Mouse (Mus musculus) ES-E14 (cell line): ENCODE measurements around the gene Ptpn1. TPM values are rescaled to one million over a fixed set of nuclear protein-coding genes. Genes with fewer than 3 reads are reported as not detected.
A peak's percentile ranks its signal among the peaks of the same experiment; 100 is the strongest.

Experiments
- DNase-seq: peaks from one replicate; pipeline ENCODE4 v3.0.0-alpha.2; 2013; ENCODE audit warnings: low read depth, low spot score
- H3K27ac ChIP-seq: 2 replicates; pipeline ENCODE4 v1.5.1; 2012; ENCODE audit warnings: low read depth, mild to moderate bottlenecking, low read length, moderate library complexity, mixed read lengths; ENCODE audit not compliant: poor library complexity, insufficient read depth, severe bottlenecking
- H3K36me3 ChIP-seq: 2 replicates; pipeline ENCODE4 v1.6.1; 2012; ENCODE audit warnings: mild to moderate bottlenecking, low read length, moderate library complexity, mixed read lengths; ENCODE audit not compliant: control insufficient read depth, poor library complexity, insufficient read depth, severe bottlenecking
- H3K4me1 ChIP-seq, 2 experiments: fragments of 150-350 bp in 1 of 2; sonication (generic) in 1 of 2; 2 replicates each; pipeline ENCODE4 v1.6.1; 2012; ENCODE audit warnings: low read length in 2 of 2, mild to moderate bottlenecking in 1 of 2, mixed read lengths in 1 of 2; ENCODE audit not compliant: control insufficient read depth in 2 of 2, insufficient read depth in 2 of 2, poor library complexity in 1 of 2
- H3K4me3 ChIP-seq, 2 experiments: fragments of 150-350 bp in 1 of 2; sonication (generic) in 1 of 2; 2 replicates each; pipeline ENCODE4 v1.5.1; 2012; ENCODE audit warnings: low read length in 2 of 2, low read depth in 1 of 2, mild to moderate bottlenecking in 1 of 2, mixed read lengths in 1 of 2; ENCODE audit not compliant: insufficient read depth in 1 of 2, poor library complexity in 1 of 2, severe bottlenecking in 1 of 2
- H3K9ac ChIP-seq: 2 replicates; pipeline ENCODE4 v1.6.1; 2012; ENCODE audit warnings: low read depth, mild to moderate bottlenecking, low read length, mixed read lengths; ENCODE audit not compliant: poor library complexity, insufficient read depth, severe bottlenecking
- H3K9me3 ChIP-seq: fragments of 150-350 bp; sonication (generic); 2 replicates; pipeline ENCODE4 v1.6.1; 2012; ENCODE audit warnings: low read depth, mild to moderate bottlenecking, low read length; ENCODE audit not compliant: control insufficient read depth, insufficient read depth
- CHD2 ChIP-seq: IDR thresholded peaks from 2 replicates; pipeline ENCODE4 v1.6.1; 2014; ENCODE audit warnings: mild to moderate bottlenecking, low read depth, low read length, inconsistent platforms
- HCFC1 ChIP-seq: IDR thresholded peaks from 2 replicates; pipeline ENCODE4 v1.6.1; 2012; ENCODE audit warnings: low read length, inconsistent platforms, borderline replicate concordance; ENCODE audit not compliant: insufficient read depth
- MAFK ChIP-seq: IDR thresholded peaks from 2 replicates; pipeline ENCODE4 v1.6.1; 2014; ENCODE audit warnings: mild to moderate bottlenecking, low read depth, low read length, inconsistent platforms; ENCODE audit not compliant: insufficient read depth
- ZC3H11A ChIP-seq: IDR thresholded peaks from 2 replicates; pipeline ENCODE4 v1.6.1; 2012; ENCODE audit warnings: low read depth, mild to moderate bottlenecking, inconsistent platforms, low read length, borderline replicate concordance
- ZNF384 ChIP-seq: IDR thresholded peaks from 2 replicates; pipeline ENCODE4 v1.6.1; 2012; ENCODE audit warnings: low read depth, low read length, inconsistent platforms
- in situ Hi-C, 2 experiments: fragments of 600-800 bp; cut with MboI; formaldehyde crosslinking; loops; one replicate each; pipeline ENCODE4 v1.15.1; 2025; ENCODE audit warnings: low sequenced_read_pairs in 2 of 2, inconsistent platforms in 1 of 2; ENCODE audit not compliant: unreplicated experiment in 2 of 2
- total RNA-seq: library from RNA; depleted of rRNA; stranded (reverse); fragments of 300-350 nt; gene quantifications from 2 replicates; pipeline ENCODE4 v1.2.3, GENCODE M21; 2012

The Ptpn1 gene
- total RNA-seq, 1 experiment, result 39.9 TPM

GRCm38 (mm10) chr2:167924011-167924410 lies 7.8 kb upstream of the Ptpn1 start:
- TF ChIP-seq HCFC1 (no peak), MAFK (no peak), ZC3H11A (no peak), CHD2 (no peak), ZNF384 (no peak)
- H3K4me3 ChIP-seq, result no peak overlapping the region
- in situ Hi-C loops, result no loop called here

GRCm38 (mm10) chr2:167924803-167925604 lies 6.9 kb upstream of the Ptpn1 start:
- in situ Hi-C loops, result no loop called here
- peak overlapping the region; percentile 48 to 62 for H3K4me3 ChIP-seq
- no peak overlapping the region for H3K27ac ChIP-seq
- peaks cover 2% of the 10 kb centered on the region; the same call in 1 of the 2 replicates for H3K36me3 ChIP-seq
- no peaks in the 10 kb centered on the region for H3K4me1 ChIP-seq
- no peak for DNase-seq
- no peak for TF ChIP-seq ZC3H11A
- no peak for TF ChIP-seq ZNF384
- H3K9ac ChIP-seq, result peak overlapping the region; percentile 64
- H3K9me3 ChIP-seq, result peaks cover 9% of the 10 kb centered on the region

More at GRCm38 (mm10) chr2:167924011-167924410, 7.8 kb upstream of the Ptpn1 start:
- no peak for DNase-seq
- peaks cover 2% of the 10 kb centered on the region; the same call in 1 of the 2 replicates for H3K36me3 ChIP-seq
- H3K9ac ChIP-seq, result no peak overlapping the region
- no peak overlapping the region for H3K27ac ChIP-seq
- H3K4me1 ChIP-seq, result no peaks in the 10 kb centered on the region
- H3K9me3 ChIP-seq, result peaks cover 7% of the 10 kb centered on the region

- H3K9me3 ChIP-seq, result peaks cover 12% of the 10 kb centered on the region
- TF ChIP-seq ZC3H11A (no peak), CHD2 (no peak), HCFC1 (no peak)
- H3K4me3 ChIP-seq, result no peak overlapping the region
- H3K9ac ChIP-seq, result no peak overlapping the region
- no peaks in the 10 kb centered on the region for H3K4me1 ChIP-seq
- no peak overlapping the region for H3K27ac ChIP-seq
- peaks cover 2% of the 10 kb centered on the region; the same call in 1 of the 2 replicates for H3K36me3 ChIP-seq
- DNase-seq, result no peak
- in situ Hi-C loops, result no loop called here
Measured at GRCm38 (mm10) chr2:167925841-167926800, 5.7 kb upstream of the Ptpn1 start.

- in situ Hi-C loops, result no loop called here
- Histone ChIP-seq H3K4me1 (peaks cover 0 to 2% of the 10 kb centered on the region in 2 experiments; a peak in 1 of 4 replicates), H3K9ac (no peak overlapping the region), H3K36me3 (peaks cover 2% of the 10 kb centered on the region; the same call in 1 of the 2 replicates), H3K27ac (no peak overlapping the region), H3K9me3 (peaks cover 12% of the 10 kb centered on the region), H3K4me3 (no peak overlapping the region)
- no peak for DNase-seq
- no peak for TF ChIP-seq ZC3H11A
- no peak for TF ChIP-seq HCFC1
- no peak for TF ChIP-seq CHD2
- TF ChIP-seq ZNF384, result no peak
- TF ChIP-seq MAFK, result no peak
Measured at GRCm38 (mm10) chr2:167928002-167928526, 3.8 kb upstream of the Ptpn1 start.
